Mouse (Mus musculus) splenic B cell, adult 2 months (primary cell): ENCODE data around the gene Scn11a.

Experiments
- DNase-seq: peaks from one replicate; pipeline ENCODE4 v3.0.0-alpha.2; 2011; ENCODE audit warnings: low read depth, low spot score
- H3K27me3 ChIP-seq: 2 replicates; pipeline ENCODE4 v1.6.1; 2012; ENCODE audit warnings: mild to moderate bottlenecking, low read length, moderate library complexity, mixed read lengths; ENCODE audit not compliant: control insufficient read depth, poor library complexity, insufficient read depth, severe bottlenecking
- H3K36me3 ChIP-seq: 2 replicates; pipeline ENCODE4 v1.6.1; 2012; ENCODE audit warnings: mild to moderate bottlenecking, low read length, moderate library complexity, mixed read lengths; ENCODE audit not compliant: control insufficient read depth, poor library complexity, insufficient read depth, severe bottlenecking

Scn11a gene

DNA sequence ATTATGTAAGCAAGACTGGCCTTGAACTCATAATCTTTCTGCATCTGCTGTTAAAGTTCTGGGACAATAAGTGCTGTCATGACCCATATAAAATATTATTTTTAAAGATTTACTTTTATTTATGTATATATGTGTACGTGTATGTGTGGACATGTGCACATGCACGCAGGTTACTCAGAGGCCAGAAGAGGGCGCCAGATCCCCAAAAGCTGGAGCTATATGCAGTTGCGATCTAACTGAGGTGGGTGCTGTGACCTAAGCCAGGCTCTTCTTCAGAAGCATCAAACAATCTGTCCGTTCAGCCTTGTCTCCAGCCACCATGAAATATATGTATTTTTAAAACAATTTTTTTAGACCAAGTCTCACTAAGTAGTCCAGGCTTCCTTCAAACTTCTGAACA, 11.6 kb downstream of the Scn11a start:
- peak; percentile 5 for DNase-seq
- Histone ChIP-seq H3K36me3 (no peaks in the 10 kb centered on the region), H3K27me3 (no peaks in the 10 kb centered on the region)

GRCm38 (mm10) chr9:119806491-119806890, 18.8 kb downstream of the Scn11a start:
- Histone ChIP-seq H3K36me3 (no peaks in the 10 kb centered on the region), H3K27me3 (no peaks in the 10 kb centered on the region)
- peak; percentile 27 for DNase-seq

DNA sequence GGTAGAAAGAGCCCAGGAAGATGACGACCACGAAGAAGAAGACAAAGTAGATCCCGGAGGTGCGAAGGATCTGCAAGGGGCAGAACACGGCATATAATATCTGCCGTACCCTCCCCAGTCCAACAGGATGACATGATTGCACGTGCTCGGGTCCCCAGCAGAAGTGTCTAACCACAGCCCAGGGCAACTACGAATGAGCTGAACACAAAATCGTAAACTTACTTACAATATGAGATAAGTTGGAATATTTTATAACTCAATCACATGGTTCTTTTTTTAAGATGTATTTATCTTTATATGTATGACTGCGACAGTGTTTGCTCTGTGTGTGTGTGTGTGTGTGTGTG, 20.8 kb downstream of the Scn11a start:
- DNase-seq, result no peak
- no peaks in the 10 kb centered on the region for H3K27me3 ChIP-seq
- H3K36me3 ChIP-seq, result no peaks in the 10 kb centered on the region

DNA sequence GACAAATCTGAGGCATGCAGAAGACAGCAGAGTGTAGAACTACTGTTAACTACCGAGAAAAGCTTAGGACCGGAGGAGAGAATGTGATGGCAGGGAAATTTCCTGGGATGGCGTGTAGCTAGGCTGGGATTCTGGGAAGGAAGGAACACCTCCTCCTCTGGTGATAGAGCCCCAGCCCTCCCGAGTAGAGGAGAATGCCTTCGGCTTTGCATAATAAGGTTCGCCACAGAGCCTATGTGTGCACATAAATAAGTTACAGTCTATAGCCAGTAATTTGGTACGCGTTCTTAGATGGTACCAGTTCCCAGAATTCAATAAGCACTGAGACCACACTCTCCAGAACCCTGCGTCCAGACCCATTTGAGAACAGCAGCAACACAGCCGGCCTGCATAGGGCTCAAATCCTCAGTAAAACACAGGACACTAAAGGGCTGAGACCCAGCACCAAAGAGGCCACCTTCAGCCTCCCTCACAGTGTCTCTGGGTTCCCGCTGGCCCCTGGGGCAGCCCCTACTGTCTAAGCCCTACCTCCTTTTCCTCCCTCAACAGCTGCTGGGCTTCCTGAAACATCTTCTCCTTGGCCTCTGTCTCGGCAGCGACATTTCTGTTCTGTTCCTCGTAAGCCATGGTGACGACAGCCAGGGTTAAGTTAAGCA, 21.3 kb downstream of the Scn11a start:
- Histone ChIP-seq H3K27me3 (no peaks in the 10 kb centered on the region), H3K36me3 (no peaks in the 10 kb centered on the region)
- DNase-seq, result no peak

GRCm38 (mm10) chr9:119803169-119803827, 22.0 kb downstream of the Scn11a start:
- no peaks in the 10 kb centered on the region for H3K36me3 ChIP-seq
- no peak for DNase-seq
- H3K27me3 ChIP-seq, result no peaks in the 10 kb centered on the region

DNA sequence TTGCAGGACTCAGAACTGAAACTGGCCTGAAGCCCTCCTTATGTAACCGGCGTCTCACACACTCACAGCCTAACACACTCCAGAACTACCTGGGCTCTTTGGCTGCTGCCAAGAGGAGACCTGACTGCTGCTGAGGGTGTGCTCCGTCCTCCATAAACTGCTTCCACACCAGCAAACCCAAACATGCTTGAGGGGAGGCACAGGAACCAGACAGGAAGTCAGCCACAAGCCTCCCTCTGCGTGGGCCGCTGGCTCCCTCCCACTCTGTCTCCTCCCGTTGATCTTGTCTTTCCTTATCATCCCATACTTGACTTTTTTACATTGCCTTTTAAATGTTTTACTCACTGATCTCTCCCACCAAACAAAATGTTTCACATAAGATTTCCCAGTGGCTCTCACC, 23.8 kb downstream of the Scn11a start:
- H3K27me3 ChIP-seq, result no peaks in the 10 kb centered on the region
- no peak for DNase-seq
- no peaks in the 10 kb centered on the region for H3K36me3 ChIP-seq

DNA sequence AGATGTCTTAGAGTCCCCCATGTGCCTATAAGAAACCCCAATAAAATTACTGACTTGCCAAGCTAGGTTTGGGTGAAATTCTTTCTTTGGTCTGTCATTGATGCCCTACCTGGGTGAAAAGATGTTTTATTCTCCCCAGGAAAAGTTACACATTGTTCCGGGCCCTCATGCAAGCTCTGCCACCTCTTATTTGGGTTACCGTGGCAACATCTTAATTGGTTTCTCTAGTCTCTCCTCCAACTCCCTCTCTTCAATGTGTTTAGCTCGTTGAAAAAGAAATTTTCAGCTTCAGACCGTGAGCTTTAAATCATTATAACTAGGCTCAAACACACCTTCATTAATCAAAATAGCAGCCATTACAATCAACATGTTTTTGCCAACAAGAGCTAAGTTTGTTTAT, 28.5 kb downstream of the Scn11a start:
- Histone ChIP-seq H3K27me3 (no peaks in the 10 kb centered on the region), H3K36me3 (no peaks in the 10 kb centered on the region)
- DNase-seq, result no peak

- H3K36me3 ChIP-seq, result no peaks in the 10 kb centered on the region
- no peaks in the 10 kb centered on the region for H3K27me3 ChIP-seq
- DNase-seq, result no peak
Observed at GRCm38 (mm10) chr9:119795254-119795912, 29.9 kb downstream of the Scn11a start.

GRCm38 (mm10) chr9:119794470-119794869, 30.8 kb downstream of the Scn11a start:
- no peak for DNase-seq
- H3K27me3 ChIP-seq, result no peaks in the 10 kb centered on the region

GRCm38 (mm10) chr9:119792505-119792904, 32.8 kb downstream of the Scn11a start:
- H3K27me3 ChIP-seq, result no peaks in the 10 kb centered on the region
- no peaks in the 10 kb centered on the region for H3K36me3 ChIP-seq
- peak; percentile 27 for DNase-seq

More at GRCm38 (mm10) chr9:119794470-119794869, 30.8 kb downstream of the Scn11a start:
- no peaks in the 10 kb centered on the region for H3K36me3 ChIP-seq

- no peak for DNase-seq
- Histone ChIP-seq H3K36me3 (no peaks in the 10 kb centered on the region), H3K27me3 (no peaks in the 10 kb centered on the region)
Observed at GRCm38 (mm10) chr9:119780901-119781300, 44.4 kb downstream of the Scn11a start.

- DNase-seq, result no peak
- Histone ChIP-seq H3K27me3 (no peaks in the 10 kb centered on the region), H3K36me3 (no peaks in the 10 kb centered on the region)
Observed at GRCm38 (mm10) chr9:119776661-119777060, 48.6 kb downstream of the Scn11a start.

DNA sequence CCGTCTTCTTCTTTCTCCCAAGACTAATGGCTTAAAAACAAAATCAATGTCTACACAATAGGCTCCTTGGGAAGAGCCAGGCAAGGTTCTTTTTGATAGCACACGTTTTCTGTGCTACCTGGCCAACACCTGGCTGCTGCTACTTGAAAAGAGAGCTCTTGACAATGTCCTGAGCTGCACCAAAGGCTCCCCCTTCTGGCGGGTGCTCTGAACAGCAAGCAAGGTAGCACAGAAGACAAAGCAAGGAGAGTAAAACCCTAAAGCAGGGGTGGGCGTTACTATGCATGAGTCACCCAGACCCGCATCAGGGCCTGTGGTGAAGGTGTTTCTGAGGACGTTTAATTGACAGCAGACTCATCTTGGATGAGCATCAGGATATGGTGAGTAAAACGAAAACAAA, 56.7 kb downstream of the Scn11a start:
- Histone ChIP-seq H3K27me3 (no peaks in the 10 kb centered on the region), H3K36me3 (no peaks in the 10 kb centered on the region)
- peak; percentile 49 for DNase-seq

DNA sequence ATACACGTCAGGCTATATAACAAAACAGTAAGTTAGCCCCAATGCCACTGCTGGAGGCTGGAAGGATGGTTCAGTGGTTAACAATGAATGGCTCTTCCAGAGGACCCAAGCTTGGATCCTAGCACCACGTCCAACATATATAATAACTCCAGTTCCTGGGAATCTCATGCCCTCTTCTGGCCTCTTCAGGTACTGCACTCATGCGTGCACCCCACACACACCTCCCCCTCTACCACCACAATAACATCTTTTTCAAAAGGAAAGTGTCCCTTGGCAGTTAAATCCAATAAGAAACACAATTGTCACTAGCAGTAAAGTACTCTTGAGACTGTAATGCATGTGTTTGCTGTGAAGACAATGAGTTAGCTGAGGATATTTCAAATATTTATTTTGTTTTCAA, 65.0 kb downstream of the Scn11a start:
- H3K27me3 ChIP-seq, result no peaks in the 10 kb centered on the region
- DNase-seq, result no peak
- no peaks in the 10 kb centered on the region for H3K36me3 ChIP-seq

- Histone ChIP-seq H3K27me3 (no peaks in the 10 kb centered on the region), H3K36me3 (no peaks in the 10 kb centered on the region)
- no peak for DNase-seq
Observed at GRCm38 (mm10) chr9:119759457-119759856, 65.8 kb downstream of the Scn11a start.
